8 mouse cellular contexts compared by ENCODE assay signal in genomic region chr10:51553348-51554123, GRCm38 (mm10). TPM values are rescaled to one million over a fixed set of nuclear protein-coding genes. Genes with fewer than 3 reads are reported as not detected.
DNase-seq lines count a peak whose midpoint lies in the region; ATAC-seq lines count a peak whose summit lies in the region.

No protein-coding gene starts in this region.

- peak; percentile 96 for ATAC-seq in hindbrain, embryonic 15.5 days (ENCODE audit: low FRiP score, low read depth)

- no peaks in the 10 kb centered on the region for H3K36me3 ChIP-seq in hindbrain, embryonic 15.5 days

- peak; percentile 55 for DNase-seq in Muller cell, postnatal 12 days (ENCODE audit: inconsistent ontology term)
- DNase-seq in cerebellum, adult 9-10 months = peak; percentile 27
- peak; percentile 53 to 81 for DNase-seq in frontal cortex, postnatal 14 days (ENCODE audit: low spot score in 2 of 2)
- DNase-seq in layer of hippocampus, postnatal 36 days = peak; percentile 64 to 73
- DNase-seq in lung, postnatal 4 days = peak; percentile 71 to 84
- DNase-seq in right cerebral cortex, adult 18-20 months = peak; percentile 61
- peak; percentile 80 for DNase-seq in urinary bladder, postnatal 14 days (ENCODE audit: low spot score)

- H3K27ac ChIP-seq in hindbrain, embryonic 15.5 days (replicated peaks) = peak overlapping the region; percentile 45

- H3K4me2 ChIP-seq in hindbrain, embryonic 15.5 days = peak overlapping the region; percentile 94

- no peaks in the 10 kb centered on the region for H3K27me3 ChIP-seq in hindbrain, embryonic 15.5 days

- peak overlapping the region; percentile 47 for H3K4me3 ChIP-seq in hindbrain, embryonic 15.5 days

- under 1% methylated on average over 16 of the region's 16 CpGs for WGBS in hindbrain, embryonic 15.5 days

- H3K9ac ChIP-seq in hindbrain, embryonic 15.5 days = peak overlapping the region; percentile 49

- no peaks in the 10 kb centered on the region for H3K9me3 ChIP-seq in hindbrain, embryonic 15.5 days

- H3K4me1 ChIP-seq in hindbrain, embryonic 15.5 days (replicated peaks) = no peaks in the 10 kb centered on the region

RNA-seq across cellular contexts. Expression of gene Fam162b, which starts 36.8 kb away (rescaled TPM):
- 2.2 and 2.8 TPM in 2 replicates for polyA plus RNA-seq in hindbrain, embryonic 15.5 days (2015; fragmentation: Nextera tagmentation; extraction: Ambion mirVana)
- total RNA-seq in layer of hippocampus, postnatal 36 days (2021) = not detected

Comparison
In these comparisons a context has a peak if more than half of its experiments do, and no peak if none do; other contexts are left out.
1. Peak in every context shown above with its lines: DNase-seq, ATAC-seq, H3K4me3 ChIP-seq and H3K27ac ChIP-seq.
2. DNase-seq: peak in every context shown above with its lines; median percentile 80 in urinary bladder, postnatal 14 days; 78 in lung, postnatal 4 days; 68 in layer of hippocampus, postnatal 36 days; 67 in frontal cortex, postnatal 14 days; 61 in right cerebral cortex, adult 18-20 months; 55 in Muller cell, postnatal 12 days; 27 in cerebellum, adult 9-10 months.